Mouse (Mus musculus) CD4-positive, CD25-positive, alpha-beta regulatory T cell, adult 9 weeks (primary cell): ENCODE data around the gene Sp110. TPM values are rescaled to one million over a fixed set of nuclear protein-coding genes. Genes with fewer than 3 reads are reported as not detected.

Source experiments
- polyA plus RNA-seq: library from polyadenylated mRNA; unstranded; fragments of 100-300 nt; shearing (Covaris generic); gene quantifications from one replicate; pipeline ENCODE4 v1.2.1, GENCODE M21; 2017

The Sp110 gene
- polyA plus RNA-seq, result 311 TPM

GRCm38 (mm10) chr1:85598271-85599012 is at the start of gene Sp110:
Gene Sp110, minus strand, starts transcription at chr1:85598817.

GRCm38 (mm10) chr1:85600078-85600477 is 1.5 kb upstream of the Sp110 start, which contains the start of gene Sp140:
Gene Sp140, plus strand, starts transcription at chr1:85600378.

GRCm38 (mm10) chr1:85575376-85575775 is 23.2 kb downstream of the Sp110 start, which contains the start of gene G530012D18Rik:
Gene G530012D18Rik, plus strand, starts transcription at chr1:85575676.

Other genes with a start within 250 kb of the Sp110 start
- gene G530012D18Rik, start 23.1 kb downstream of the Sp110 start, polyA plus RNA-seq, result not detected
- gene Sp140, start 1.6 kb upstream of the Sp110 start, polyA plus RNA-seq, result 47.9 TPM
- gene Sp100, start 51.2 kb upstream of the Sp110 start, polyA plus RNA-seq, result 997 TPM
- gene A630001G21Rik, start 179.8 kb upstream of the Sp110 start, polyA plus RNA-seq, result 39.2 TPM
- gene Cab39, start 194.6 kb upstream of the Sp110 start, polyA plus RNA-seq, result 22.3 TPM